Mouse (Mus musculus) liver, embryonic 11.5 days (tissue): Measurements from ENCODE around the gene Dagla. TPM values are rescaled to one million over a fixed set of nuclear protein-coding genes. Genes with fewer than 3 reads are reported as not detected.

Source experiments
- ATAC-seq: fragments of 200-750 bp; cut with Nextera tagmentation; replicated peaks from 2 replicates; pipeline ENCODE4 v1.8.0; 2017; ENCODE audit warnings: moderate number of reproducible peaks, mild to moderate bottlenecking, moderate TSS enrichment, moderate library complexity; ENCODE audit not compliant: low FRiP score
- DNase-seq: peaks from one replicate; pipeline ENCODE4 v3.0.0-alpha.2; 2017; ENCODE audit warnings: low spot score
- H3K27ac ChIP-seq: fragments of 300-500 bp; sonication (generic); 2 replicates; pipeline ENCODE4 v1.5.1; 2014; ENCODE audit warnings: mild to moderate bottlenecking, low read depth, low read length, control low read depth
- H3K27me3 ChIP-seq: fragments of 300-500 bp; sonication (generic); replicated peaks from 2 replicates; pipeline ENCODE4 v1.6.1; 2014; ENCODE audit warnings: low read length, mixed read lengths; ENCODE audit not compliant: control insufficient read depth, insufficient read depth
- H3K36me3 ChIP-seq: fragments of 300-500 bp; sonication (generic); 2 replicates; pipeline ENCODE4 v1.6.1; 2014; ENCODE audit warnings: mild to moderate bottlenecking, low read length, moderate library complexity, mixed read lengths; ENCODE audit not compliant: control insufficient read depth, insufficient read depth
- H3K4me1 ChIP-seq: fragments of 300-500 bp; sonication (generic); replicated peaks from 2 replicates; pipeline ENCODE4 v1.6.1; 2014; ENCODE audit warnings: low read length, mixed read lengths; ENCODE audit not compliant: control insufficient read depth, insufficient read depth
- H3K4me2 ChIP-seq: fragments of 300-500 bp; sonication (generic); 2 replicates; pipeline ENCODE4 v1.6.1; 2014; ENCODE audit warnings: mild to moderate bottlenecking, control low read depth, moderate library complexity
- H3K4me3 ChIP-seq: fragments of 300-500 bp; sonication (generic); 2 replicates; pipeline ENCODE4 v1.5.1; 2014; ENCODE audit warnings: low read depth, low read length, control low read depth
- H3K9ac ChIP-seq: fragments of 300-500 bp; sonication (generic); 2 replicates; pipeline ENCODE4 v1.6.1; 2014; ENCODE audit warnings: low read depth, low read length, control low read depth
- H3K9me3 ChIP-seq: fragments of 300-500 bp; sonication (generic); 2 replicates; pipeline ENCODE4 v1.6.1; 2016; ENCODE audit warnings: low read length, inconsistent platforms, mixed read lengths; ENCODE audit not compliant: control insufficient read depth
- WGBS: fragments of 180-500 bp; shearing (Covaris S2); extraction: QIAGEN DNeasy Blood & Tissue Kit; methylation state at CpG from one replicate; pipeline ENCODE4 v1.1.7; 2014; 5-methylcytosine and 5-hydroxymethylcytosine counted together
- polyA plus RNA-seq: library from polyadenylated mRNA; unstranded; fragments of >200 nt; fragmentation: Nextera tagmentation; extraction: Ambion mirVana; gene quantifications from 2 replicates; pipeline ENCODE4 v1.2.1, GENCODE M21; 2014

The Dagla gene
- polyA plus RNA-seq, 1 experiment from 2014 or later, result 0.82 TPM

- DNase-seq, result no peak
- Histone ChIP-seq H3K4me3 (no peak overlapping the region), H3K9me3 (no peaks in the 10 kb centered on the region), H3K27me3 (no peaks in the 10 kb centered on the region; the same call in 1 of the 2 replicates), H3K4me1 (peaks cover 8% of the 10 kb centered on the region), H3K4me2 (no peak overlapping the region), H3K27ac (no peak overlapping the region), H3K9ac (no peak overlapping the region), H3K36me3 (no peaks in the 10 kb centered on the region)
- 50% methylated on average over 14 of the region's 14 CpGs for WGBS
- ATAC-seq, result no peak
These were observed 23.7 kb downstream of the Dagla start for GRCm38 (mm10) chr19:10280771-10281540.

GRCm38 (mm10) chr19:10279668-10280067, 25.0 kb downstream of the Dagla start:
- WGBS, result 53% methylated on average over 9 of the region's 9 CpGs

GRCm38 (mm10) chr19:10278669-10279324, 25.9 kb downstream of the Dagla start:
- DNase-seq (no peak), ATAC-seq (no peak)
- no peak overlapping the region for H3K4me3 ChIP-seq
- no peaks in the 10 kb centered on the region; the same call in 1 of the 2 replicates for H3K27me3 ChIP-seq
- H3K27ac ChIP-seq, result no peak overlapping the region
- no peak overlapping the region for H3K9ac ChIP-seq
- no peaks in the 10 kb centered on the region for H3K9me3 ChIP-seq
- 30% methylated on average over 6 of the region's 6 CpGs for WGBS
- no peak overlapping the region for H3K4me2 ChIP-seq
- H3K36me3 ChIP-seq, result no peaks in the 10 kb centered on the region
- H3K4me1 ChIP-seq, result peaks cover 9% of the 10 kb centered on the region

More at GRCm38 (mm10) chr19:10279668-10280067, 25.0 kb downstream of the Dagla start:
- Histone ChIP-seq H3K27me3 (no peaks in the 10 kb centered on the region; the same call in 1 of the 2 replicates), H3K4me2 (no peak overlapping the region), H3K9ac (no peak overlapping the region), H3K4me3 (no peak overlapping the region), H3K27ac (no peak overlapping the region), H3K36me3 (no peaks in the 10 kb centered on the region), H3K9me3 (no peaks in the 10 kb centered on the region), H3K4me1 (peaks cover 8% of the 10 kb centered on the region)
- no peak for DNase-seq
- ATAC-seq, result no peak

- no peaks in the 10 kb centered on the region for H3K9me3 ChIP-seq
- ATAC-seq, result 0 out of 2 replicates have a peak, but pooled peaks have one; percentile 55
- DNase-seq, result no peak
- WGBS, result 43% methylated on average over 5 of the region's 5 CpGs
- 0 out of 2 replicates have a peak overlapping the region, but pooled peaks have one; percentile 8 for H3K4me2 ChIP-seq
- H3K4me3 ChIP-seq, result no peak overlapping the region
- no peaks in the 10 kb centered on the region; the same call in 1 of the 2 replicates for H3K27me3 ChIP-seq
- H3K27ac ChIP-seq, result no peak overlapping the region
- H3K36me3 ChIP-seq, result no peaks in the 10 kb centered on the region
- H3K4me1 ChIP-seq, result peaks cover 10% of the 10 kb centered on the region
- no peak overlapping the region for H3K9ac ChIP-seq
These were observed 26.9 kb downstream of the Dagla start for GRCm38 (mm10) chr19:10277759-10278158.

- 5% methylated on average over 17 of the region's 17 CpGs for WGBS
- no peak for ATAC-seq
- no peak overlapping the region for H3K27ac ChIP-seq
- H3K9me3 ChIP-seq, result no peaks in the 10 kb centered on the region
- 0 out of 2 replicates have a peak overlapping the region, but pooled peaks have one; percentile 8 for H3K4me2 ChIP-seq
- DNase-seq, result no peak
- H3K4me3 ChIP-seq, result no peak overlapping the region
- H3K36me3 ChIP-seq, result no peaks in the 10 kb centered on the region
- peaks cover 14% of the 10 kb centered on the region for H3K4me1 ChIP-seq
- no peak overlapping the region for H3K9ac ChIP-seq
- H3K27me3 ChIP-seq, result no peaks in the 10 kb centered on the region; the same call in 1 of the 2 replicates
These were observed 27.3 kb downstream of the Dagla start for GRCm38 (mm10) chr19:10277331-10277730.

- 63% methylated on average over 12 of the region's 12 CpGs for WGBS
- ATAC-seq (no peak), DNase-seq (no peak)
- Histone ChIP-seq H3K4me1 (peaks cover 15% of the 10 kb centered on the region), H3K27ac (no peak overlapping the region), H3K9me3 (no peaks in the 10 kb centered on the region), H3K36me3 (no peaks in the 10 kb centered on the region), H3K4me2 (no peak overlapping the region), H3K27me3 (no peaks in the 10 kb centered on the region), H3K4me3 (no peak overlapping the region), H3K9ac (no peak overlapping the region)
These were observed 28.1 kb downstream of the Dagla start for GRCm38 (mm10) chr19:10276483-10277144.

- no peak overlapping the region for H3K4me2 ChIP-seq
- no peak overlapping the region for H3K4me3 ChIP-seq
- H3K9ac ChIP-seq, result no peak overlapping the region
- DNase-seq, result no peak
- peaks cover 15% of the 10 kb centered on the region for H3K4me1 ChIP-seq
- H3K27me3 ChIP-seq, result no peaks in the 10 kb centered on the region
- H3K27ac ChIP-seq, result no peak overlapping the region
- 42% methylated on average over 5 of the region's 5 CpGs for WGBS
- H3K9me3 ChIP-seq, result no peaks in the 10 kb centered on the region
- no peak for ATAC-seq
- H3K36me3 ChIP-seq, result no peaks in the 10 kb centered on the region
These were observed 30.6 kb downstream of the Dagla start for GRCm38 (mm10) chr19:10274056-10274455.

- WGBS, result 23% methylated on average over 11 of the region's 11 CpGs
- Histone ChIP-seq H3K27me3 (no peaks in the 10 kb centered on the region), H3K4me2 (0 out of 2 replicates have a peak overlapping the region, but pooled peaks have one; percentile 1), H3K4me1 (peaks cover 10% of the 10 kb centered on the region), H3K27ac (no peak overlapping the region), H3K36me3 (no peaks in the 10 kb centered on the region), H3K4me3 (no peak overlapping the region), H3K9me3 (no peaks in the 10 kb centered on the region), H3K9ac (no peak overlapping the region)
- DNase-seq (no peak), ATAC-seq (peak; percentile 21; the same call in 1 of the 2 replicates)
These were observed 31.9 kb downstream of the Dagla start for GRCm38 (mm10) chr19:10272746-10273145.
